Comparison of ENCODE assay signal across 12 mouse cellular contexts in genomic region chr7:31084140-31084539, GRCm38 (mm10). TPM values are rescaled to one million over a fixed set of nuclear protein-coding genes. Genes with fewer than 3 reads are reported as not detected.
A peak's percentile ranks its signal among the peaks of the same experiment; 100 is the strongest.
DNase-seq lines count a peak whose midpoint lies in the region; ATAC-seq and TF ChIP-seq lines count a peak whose summit lies in the region.
"Had no signal": no experiment of that assay in that cellular context is flagged by ENCODE, and none has a peak within 500 bp of the region (broad histone marks: within the 10 kb centered on the region; RNA-seq: fewer than 3 reads in every experiment).

No protein-coding gene starts in this region.

- TF ChIP-seq CTCF in lung, postnatal 0 days (IDR thresholded peaks at IDR 0.05) = no peak
- TF ChIP-seq CTCF in hindbrain, postnatal 0 days (IDR thresholded peaks at IDR 0.05; ENCODE audit: low read depth) = no peak

- no peak overlapping the region for H3K4me3 ChIP-seq in hindbrain, embryonic 12.5 days
- H3K4me3 ChIP-seq in hindbrain, embryonic 14.5 days (replicated peaks; ENCODE audit: low read length) = no peak overlapping the region
- H3K4me3 ChIP-seq in lung, postnatal 0 days (ENCODE audit: low read depth, low read length) = no peak overlapping the region
- H3K4me3 ChIP-seq in hindbrain, postnatal 0 days (ENCODE audit: low read length) = no peak overlapping the region
- H3K4me3 ChIP-seq in stomach, embryonic 15.5 days (replicated peaks) = no peak overlapping the region
- H3K4me3 ChIP-seq: megakaryocyte, embryonic 14.5 days had no signal

- ATAC-seq in hindbrain, embryonic 12.5 days (ENCODE audit: low FRiP score) = no peak
- no peak for ATAC-seq in hindbrain, embryonic 14.5 days (ENCODE audit: low FRiP score)
- no peak for ATAC-seq in lung, postnatal 0 days
- ATAC-seq in hindbrain, postnatal 0 days = no peak
- no peak for ATAC-seq in stomach, embryonic 15.5 days (ENCODE audit: insufficient read depth, low FRiP score, low read depth)
- ATAC-seq: inflammation-experienced regulatory T-cells, adult 6 months had no signal

- H3K27me3 ChIP-seq in hindbrain, embryonic 12.5 days = no peaks in the 10 kb centered on the region
- H3K27me3 ChIP-seq in hindbrain, embryonic 14.5 days (ENCODE audit: control insufficient read depth, insufficient read depth, low read length) = no peaks in the 10 kb centered on the region
- H3K27me3 ChIP-seq in lung, postnatal 0 days (replicated peaks; ENCODE audit: insufficient read depth, low read length) = no peaks in the 10 kb centered on the region
- H3K27me3 ChIP-seq in hindbrain, postnatal 0 days (ENCODE audit: insufficient read depth, low read length) = no peaks in the 10 kb centered on the region
- H3K27me3 ChIP-seq in stomach, embryonic 15.5 days (replicated peaks) = no peaks in the 10 kb centered on the region

- no peak overlapping the region for H3K4me2 ChIP-seq in hindbrain, embryonic 12.5 days (replicated peaks)
- no peak overlapping the region for H3K4me2 ChIP-seq in hindbrain, embryonic 14.5 days (replicated peaks)
- H3K4me2 ChIP-seq in lung, postnatal 0 days (replicated peaks; ENCODE audit: low read depth, low read length) = no peak overlapping the region
- H3K4me2 ChIP-seq in hindbrain, postnatal 0 days (ENCODE audit: low read depth, low read length) = no peak overlapping the region
- no peak overlapping the region for H3K4me2 ChIP-seq in stomach, embryonic 15.5 days

- DNase-seq in hindbrain, embryonic 14.5 days (ENCODE audit: low spot score) = no peak
- peak; percentile 21 for DNase-seq in lung, postnatal 0 days (ENCODE audit: low spot score)
- no peak for DNase-seq in lung, postnatal 4 days
- DNase-seq in hindbrain, postnatal 0 days (ENCODE audit: low spot score) = no peak
- no peak for DNase-seq in frontal cortex, postnatal 10 days (ENCODE audit: low spot score in 2 of 2)
- DNase-seq in embryo, embryonic 9.5 days (ENCODE audit: extremely low spot score) = no peak
- DNase-seq: cerebellum, postnatal 25 days had no signal

- WGBS in hindbrain, embryonic 12.5 days = 54% methylated on average over 9 of the region's 9 CpGs
- WGBS in hindbrain, embryonic 14.5 days = 53% methylated on average over 9 of the region's 9 CpGs
- WGBS in lung, postnatal 0 days = 40% methylated on average over 9 of the region's 9 CpGs
- 43% methylated on average over 9 of the region's 9 CpGs for WGBS in hindbrain, postnatal 0 days
- 39% methylated on average over 9 of the region's 9 CpGs for WGBS in stomach, embryonic 15.5 days

- no peak overlapping the region for H3K9ac ChIP-seq in hindbrain, embryonic 12.5 days
- no peak overlapping the region for H3K9ac ChIP-seq in hindbrain, embryonic 14.5 days
- no peak overlapping the region for H3K9ac ChIP-seq in lung, postnatal 0 days (replicated peaks; ENCODE audit: low read depth)
- H3K9ac ChIP-seq in hindbrain, postnatal 0 days (replicated peaks; ENCODE audit: low read length) = no peak overlapping the region
- no peak overlapping the region for H3K9ac ChIP-seq in stomach, embryonic 15.5 days

- H3K36me3 ChIP-seq in hindbrain, embryonic 12.5 days = no peaks in the 10 kb centered on the region
- no peaks in the 10 kb centered on the region for H3K36me3 ChIP-seq in hindbrain, embryonic 14.5 days (replicated peaks; ENCODE audit: control insufficient read depth, insufficient read depth)
- H3K36me3 ChIP-seq in lung, postnatal 0 days (ENCODE audit: insufficient read depth, low read length) = no peaks in the 10 kb centered on the region
- no peaks in the 10 kb centered on the region for H3K36me3 ChIP-seq in hindbrain, postnatal 0 days (ENCODE audit: insufficient read depth, low read length)
- H3K36me3 ChIP-seq in stomach, embryonic 15.5 days = no peaks in the 10 kb centered on the region

- peaks cover 17% of the 10 kb centered on the region for H3K4me1 ChIP-seq in hindbrain, embryonic 12.5 days
- H3K4me1 ChIP-seq in hindbrain, embryonic 14.5 days (replicated peaks; ENCODE audit: control insufficient read depth, insufficient read depth, low read length) = 0 out of 2 replicates have a peak, but pooled peaks cover 4% of the 10 kb centered on the region
- peaks cover 4% of the 10 kb centered on the region; the same call in 1 of the 2 replicates for H3K4me1 ChIP-seq in lung, postnatal 0 days (ENCODE audit: insufficient read depth, low read depth, low read length)
- no peaks in the 10 kb centered on the region for H3K4me1 ChIP-seq in hindbrain, postnatal 0 days (ENCODE audit: insufficient read depth, low read length)
- H3K4me1 ChIP-seq in stomach, embryonic 15.5 days = peaks cover 17% of the 10 kb centered on the region

- 0 out of 2 replicates have a peak overlapping the region, but pooled peaks have one; percentile 14 for H3K27ac ChIP-seq in hindbrain, embryonic 12.5 days
- H3K27ac ChIP-seq in hindbrain, embryonic 14.5 days = no peak overlapping the region
- H3K27ac ChIP-seq in lung, postnatal 0 days (ENCODE audit: low read length) = no peak overlapping the region
- H3K27ac ChIP-seq in hindbrain, postnatal 0 days = peak overlapping the region; percentile 41; the same call in 1 of the 2 replicates
- H3K27ac ChIP-seq in stomach, embryonic 15.5 days = peak overlapping the region; percentile 63; the same call in 1 of the 2 replicates

- H3K9me3 ChIP-seq in hindbrain, embryonic 12.5 days (replicated peaks) = peaks cover 5% of the 10 kb centered on the region; the same call in 1 of the 2 replicates
- H3K9me3 ChIP-seq in hindbrain, embryonic 14.5 days (ENCODE audit: control insufficient read depth, low read length) = no peaks in the 10 kb centered on the region
- H3K9me3 ChIP-seq in lung, postnatal 0 days (ENCODE audit: low read length) = no peaks in the 10 kb centered on the region
- H3K9me3 ChIP-seq in hindbrain, postnatal 0 days (ENCODE audit: low read length) = no peaks in the 10 kb centered on the region
- H3K9me3 ChIP-seq in stomach, embryonic 15.5 days = no peaks in the 10 kb centered on the region

- TF ChIP-seq EP300 in lung, postnatal 0 days (IDR thresholded peaks at IDR 0.05) = no peak

RNA-seq across cellular contexts. Expression of gene Fxyd3, which starts 7.6 kb away (rescaled TPM):
- 5.5 and 12.3 TPM in 2 replicates for polyA plus RNA-seq in hindbrain, embryonic 12.5 days (2016; fragmentation: Nextera tagmentation; extraction: Ambion mirVana)
- 0.66 TPM in 1 of 2 replicates, not detected in the other for polyA plus RNA-seq in hindbrain, embryonic 14.5 days (2014; fragmentation: Nextera tagmentation; extraction: Ambion mirVana)
- polyA plus RNA-seq in lung, postnatal 0 days (2015; fragmentation: Nextera tagmentation; extraction: Ambion mirVana) = 76.1 and 78.1 TPM in 2 replicates
- not detected in 2 replicates for total RNA-seq in hindbrain, postnatal 0 days (2014; rRNA removed)
- 1.2 and 1.5 TPM in 2 replicates for polyA plus RNA-seq in hindbrain, postnatal 0 days (2015; fragmentation: Nextera tagmentation; extraction: Ambion mirVana)
- polyA plus RNA-seq in stomach, embryonic 15.5 days (2015; fragmentation: Nextera tagmentation; extraction: Ambion mirVana) = 364 and 383 TPM in 2 replicates
- total RNA-seq: left cerebral cortex, postnatal 10 days had no signal

RNA-seq across cellular contexts. Expression of gene Lgi4, which starts 25.0 kb away (rescaled TPM):
- 2.1 TPM in 2 replicates for polyA plus RNA-seq in hindbrain, embryonic 12.5 days (2016; fragmentation: Nextera tagmentation; extraction: Ambion mirVana)
- 0.28 and 0.60 TPM in 2 replicates for polyA plus RNA-seq in hindbrain, embryonic 14.5 days (2014; fragmentation: Nextera tagmentation; extraction: Ambion mirVana)
- 0.20 and 0.27 TPM in 2 replicates for polyA plus RNA-seq in lung, postnatal 0 days (2015; fragmentation: Nextera tagmentation; extraction: Ambion mirVana)
- total RNA-seq in hindbrain, postnatal 0 days (2014; rRNA removed) = 1.9 and 5.9 TPM in 2 replicates
- polyA plus RNA-seq in hindbrain, postnatal 0 days (2015; fragmentation: Nextera tagmentation; extraction: Ambion mirVana) = 1.2 and 1.3 TPM in 2 replicates
- 1.6 and 1.9 TPM in 2 replicates for polyA plus RNA-seq in stomach, embryonic 15.5 days (2015; fragmentation: Nextera tagmentation; extraction: Ambion mirVana)

RNA-seq across cellular contexts. Expression of gene Fxyd1, which starts 27.1 kb away (rescaled TPM):
- 25.3 and 34.7 TPM in 2 replicates for polyA plus RNA-seq in hindbrain, embryonic 12.5 days (2016; fragmentation: Nextera tagmentation; extraction: Ambion mirVana)
- polyA plus RNA-seq in hindbrain, embryonic 14.5 days (2014; fragmentation: Nextera tagmentation; extraction: Ambion mirVana) = 34.1 and 59.0 TPM in 2 replicates
- polyA plus RNA-seq in lung, postnatal 0 days (2015; fragmentation: Nextera tagmentation; extraction: Ambion mirVana) = 175 and 211 TPM in 2 replicates
- total RNA-seq in hindbrain, postnatal 0 days (2014; rRNA removed) = 24.0 and 26.5 TPM in 2 replicates
- polyA plus RNA-seq in hindbrain, postnatal 0 days (2015; fragmentation: Nextera tagmentation; extraction: Ambion mirVana) = 129 and 150 TPM in 2 replicates
- 89.3 and 110 TPM in 2 replicates for polyA plus RNA-seq in stomach, embryonic 15.5 days (2015; fragmentation: Nextera tagmentation; extraction: Ambion mirVana)

RNA-seq across cellular contexts. Expression of gene Hpn, which starts 30.9 kb away (rescaled TPM):
- 2.3 and 2.7 TPM in 2 replicates for polyA plus RNA-seq in hindbrain, embryonic 12.5 days (2016; fragmentation: Nextera tagmentation; extraction: Ambion mirVana)
- polyA plus RNA-seq in hindbrain, embryonic 14.5 days (2014; fragmentation: Nextera tagmentation; extraction: Ambion mirVana) = 0.55 and 0.67 TPM in 2 replicates
- 19.5 and 20.5 TPM in 2 replicates for polyA plus RNA-seq in lung, postnatal 0 days (2015; fragmentation: Nextera tagmentation; extraction: Ambion mirVana)
- not detected in 2 replicates for total RNA-seq in hindbrain, postnatal 0 days (2014; rRNA removed)
- 0.88 and 1.3 TPM in 2 replicates for polyA plus RNA-seq in hindbrain, postnatal 0 days (2015; fragmentation: Nextera tagmentation; extraction: Ambion mirVana)
- 35.3 and 36.9 TPM in 2 replicates for polyA plus RNA-seq in stomach, embryonic 15.5 days (2015; fragmentation: Nextera tagmentation; extraction: Ambion mirVana)

RNA-seq across cellular contexts. Expression of gene Fxyd7, which starts 32.9 kb away (rescaled TPM):
- 26.3 and 29.8 TPM in 2 replicates for polyA plus RNA-seq in hindbrain, embryonic 12.5 days (2016; fragmentation: Nextera tagmentation; extraction: Ambion mirVana)
- 236 and 249 TPM in 2 replicates for polyA plus RNA-seq in hindbrain, embryonic 14.5 days (2014; fragmentation: Nextera tagmentation; extraction: Ambion mirVana)
- 1.2 and 1.8 TPM in 2 replicates for polyA plus RNA-seq in lung, postnatal 0 days (2015; fragmentation: Nextera tagmentation; extraction: Ambion mirVana)
- 234 and 282 TPM in 2 replicates for total RNA-seq in hindbrain, postnatal 0 days (2014; rRNA removed)
- 466 and 477 TPM in 2 replicates for polyA plus RNA-seq in hindbrain, postnatal 0 days (2015; fragmentation: Nextera tagmentation; extraction: Ambion mirVana)
- 21.6 and 25.0 TPM in 2 replicates for polyA plus RNA-seq in stomach, embryonic 15.5 days (2015; fragmentation: Nextera tagmentation; extraction: Ambion mirVana)
- polyA plus RNA-seq: inflammation-experienced regulatory T-cells, adult 6 months had no signal

Comparison
In these comparisons a context has a peak if more than half of its experiments do, and no peak if none do; other contexts are left out.
1. H3K27ac ChIP-seq: peak in hindbrain, embryonic 12.5 days (single experiment), hindbrain, postnatal 0 days (single experiment) and stomach, embryonic 15.5 days (single experiment); none in hindbrain, embryonic 14.5 days (single experiment) and lung, postnatal 0 days (single experiment).